Mouse (Mus musculus): Measurements from ENCODE around the gene Prm3. TPM values are rescaled to one million over a fixed set of nuclear protein-coding genes. Genes with fewer than 3 reads are reported as not detected.

Gene Prm3
- polyA plus RNA-seq (2015; fragmentation: Nextera tagmentation; extraction: Ambion mirVana): not detected in 2 replicates

GRCm38 (mm10) chr16:10790702-10791101 lies at the start of gene Prm3:
TSS of gene Prm3 (minus strand) at chr16:10790914.
- WGBS: 72% methylated on average over 9 of the region's 9 CpGs
- H3K9me3 ChIP-seq (replicated peaks; ENCODE audit: control insufficient read depth, low read length): no peaks in the 10 kb centered on the region
- H3K4me1 ChIP-seq (ENCODE audit: control insufficient read depth, insufficient read depth, low read length): peaks cover 19% of the 10 kb centered on the region
- H3K27me3 ChIP-seq (ENCODE audit: control insufficient read depth, insufficient read depth, low read length): no peaks in the 10 kb centered on the region; the same call in 1 of the 2 replicates
- no peak within 1 kb of the TSS for H3K4me2 ChIP-seq (ENCODE audit: low read depth, low read length)
- H3K4me3 ChIP-seq (ENCODE audit: low read length): no peak within 1 kb of the TSS
- H3K9ac ChIP-seq (ENCODE audit: low read length): no peak within 1 kb of the TSS
- no peak for ATAC-seq (replicated peaks; ENCODE audit: extremely low read depth, insufficient read depth, low FRiP score)
- no peaks in the 10 kb centered on the region for H3K36me3 ChIP-seq (ENCODE audit: control insufficient read depth, insufficient read depth)
- no peak within 1 kb of the TSS for H3K27ac ChIP-seq (ENCODE audit: low read length)

- ATAC-seq (replicated peaks; ENCODE audit: extremely low read depth, insufficient read depth, low FRiP score): no peak
- no peaks in the 10 kb centered on the region for H3K27me3 ChIP-seq (ENCODE audit: control insufficient read depth, insufficient read depth, low read length)
- no peak overlapping the region for H3K4me3 ChIP-seq (ENCODE audit: low read length)
- H3K4me2 ChIP-seq (ENCODE audit: low read depth, low read length): no peak overlapping the region
- H3K4me1 ChIP-seq (ENCODE audit: control insufficient read depth, insufficient read depth, low read length): peaks cover 53% of the 10 kb centered on the region
- H3K36me3 ChIP-seq (ENCODE audit: control insufficient read depth, insufficient read depth): no peaks in the 10 kb centered on the region
- H3K9me3 ChIP-seq (replicated peaks; ENCODE audit: control insufficient read depth, low read length): no peaks in the 10 kb centered on the region
- WGBS: 84% methylated on average over 13 of the region's 14 CpGs
- peak overlapping the region; percentile 82; the same call in 1 of the 2 replicates for H3K27ac ChIP-seq (ENCODE audit: low read length)
- H3K9ac ChIP-seq (ENCODE audit: low read length): no peak overlapping the region
Observed at GRCm38 (mm10) chr16:10840018-10840417, 49.3 kb upstream of the Prm3 start.

- peak overlapping the region; percentile 18 for H3K9ac ChIP-seq (ENCODE audit: low read length)
- H3K9me3 ChIP-seq (replicated peaks; ENCODE audit: control insufficient read depth, low read length): no peaks in the 10 kb centered on the region
- WGBS: 30% methylated on average over 10 of the region's 10 CpGs
- H3K4me3 ChIP-seq (ENCODE audit: low read length): no peak overlapping the region
- H3K4me1 ChIP-seq (ENCODE audit: control insufficient read depth, insufficient read depth, low read length): peaks cover 43% of the 10 kb centered on the region
- peak overlapping the region; percentile 82 for H3K27ac ChIP-seq (ENCODE audit: low read length)
- H3K4me2 ChIP-seq (ENCODE audit: low read depth, low read length): peak overlapping the region; percentile 34
- no peaks in the 10 kb centered on the region for H3K27me3 ChIP-seq (ENCODE audit: control insufficient read depth, insufficient read depth, low read length)
- no peaks in the 10 kb centered on the region for H3K36me3 ChIP-seq (ENCODE audit: control insufficient read depth, insufficient read depth)
- ATAC-seq (replicated peaks; ENCODE audit: extremely low read depth, insufficient read depth, low FRiP score): peak; percentile 47; the same call in 1 of the 2 replicates
Observed at GRCm38 (mm10) chr16:10838487-10839245, 48.0 kb upstream of the Prm3 start.

DNA sequence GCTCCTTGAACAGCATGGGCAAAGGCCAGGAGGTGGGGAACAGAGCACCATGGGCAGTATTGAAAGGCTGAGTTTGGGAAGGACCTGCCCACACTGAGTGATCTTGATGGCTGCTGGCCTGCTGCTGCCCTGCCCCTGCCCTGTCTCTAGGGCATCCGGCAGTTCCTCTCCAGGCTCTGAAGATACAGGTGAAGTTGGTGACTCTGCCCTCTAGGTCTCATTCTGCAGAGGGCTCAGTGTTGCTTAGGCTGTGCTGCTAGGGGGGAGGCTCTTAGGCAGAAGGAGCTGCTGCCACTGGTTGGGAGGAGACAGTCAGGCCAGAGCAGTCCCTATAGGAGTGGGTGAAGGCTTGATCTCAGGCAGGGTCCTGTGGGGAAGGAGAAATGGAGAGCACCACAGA lies 47.2 kb upstream of the Prm3 start:
- Histone ChIP-seq H3K27me3 (ENCODE audit: control insufficient read depth, insufficient read depth, low read length) (no peaks in the 10 kb centered on the region), H3K36me3 (ENCODE audit: control insufficient read depth, insufficient read depth) (no peaks in the 10 kb centered on the region), H3K9ac (ENCODE audit: low read length) (peak overlapping the region; percentile 18; the same call in 1 of the 2 replicates), H3K27ac (ENCODE audit: low read length) (peak overlapping the region; percentile 82), H3K9me3 (replicated peaks; ENCODE audit: control insufficient read depth, low read length) (no peaks in the 10 kb centered on the region), H3K4me2 (ENCODE audit: low read depth, low read length) (peak overlapping the region; percentile 34; the same call in 1 of the 2 replicates), H3K4me1 (ENCODE audit: control insufficient read depth, insufficient read depth, low read length) (peaks cover 38% of the 10 kb centered on the region), H3K4me3 (ENCODE audit: low read length) (no peak overlapping the region)
- ATAC-seq (replicated peaks; ENCODE audit: extremely low read depth, insufficient read depth, low FRiP score): no peak
- WGBS: 68% methylated on average over 1 of the region's 1 CpGs

DNA sequence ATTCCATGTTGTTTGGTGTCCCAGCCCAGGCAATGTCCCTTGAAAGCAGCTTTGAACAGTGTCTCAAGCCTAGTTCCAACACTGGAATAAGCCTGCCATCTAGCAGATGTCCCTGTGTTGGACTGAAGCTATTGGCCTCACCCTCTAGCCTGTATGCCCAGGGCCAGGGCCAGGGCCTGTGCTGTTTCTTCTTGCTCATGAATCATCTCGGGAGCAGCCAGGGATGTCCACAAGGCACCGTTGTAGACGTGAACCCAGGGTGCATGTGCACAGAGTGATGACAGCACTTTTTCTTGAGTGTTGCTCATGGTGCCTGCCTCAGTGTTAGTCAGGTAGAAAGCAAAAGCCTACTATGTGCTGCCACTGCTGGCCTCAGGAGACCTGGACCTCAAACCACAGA lies 46.5 kb upstream of the Prm3 start:
- peaks cover 34% of the 10 kb centered on the region for H3K4me1 ChIP-seq (ENCODE audit: control insufficient read depth, insufficient read depth, low read length)
- WGBS: 78% methylated on average over 3 of the region's 3 CpGs
- H3K27me3 ChIP-seq (ENCODE audit: control insufficient read depth, insufficient read depth, low read length): no peaks in the 10 kb centered on the region
- H3K27ac ChIP-seq (ENCODE audit: low read length): 0 out of 2 replicates have a peak overlapping the region, but pooled peaks have one; percentile 82
- H3K9ac ChIP-seq (ENCODE audit: low read length): no peak overlapping the region
- H3K4me2 ChIP-seq (ENCODE audit: low read depth, low read length): no peak overlapping the region
- H3K36me3 ChIP-seq (ENCODE audit: control insufficient read depth, insufficient read depth): no peaks in the 10 kb centered on the region
- no peak overlapping the region for H3K4me3 ChIP-seq (ENCODE audit: low read length)
- no peak for ATAC-seq (replicated peaks; ENCODE audit: extremely low read depth, insufficient read depth, low FRiP score)
- H3K9me3 ChIP-seq (replicated peaks; ENCODE audit: control insufficient read depth, low read length): no peaks in the 10 kb centered on the region

- Histone ChIP-seq H3K27me3 (ENCODE audit: control insufficient read depth, insufficient read depth, low read length) (no peaks in the 10 kb centered on the region), H3K9me3 (replicated peaks; ENCODE audit: control insufficient read depth, low read length) (no peaks in the 10 kb centered on the region), H3K27ac (ENCODE audit: low read length) (no peak overlapping the region), H3K4me3 (ENCODE audit: low read length) (no peak overlapping the region), H3K36me3 (ENCODE audit: control insufficient read depth, insufficient read depth) (no peaks in the 10 kb centered on the region), H3K4me2 (ENCODE audit: low read depth, low read length) (peak overlapping the region; percentile 95; the same call in 1 of the 2 replicates), H3K4me1 (ENCODE audit: control insufficient read depth, insufficient read depth, low read length) (peaks cover 33% of the 10 kb centered on the region), H3K9ac (ENCODE audit: low read length) (no peak overlapping the region)
- WGBS: 84% methylated on average over 3 of the region's 3 CpGs
- no peak for ATAC-seq (replicated peaks; ENCODE audit: extremely low read depth, insufficient read depth, low FRiP score)
Observed at GRCm38 (mm10) chr16:10836388-10836787, 45.7 kb upstream of the Prm3 start.

DNA sequence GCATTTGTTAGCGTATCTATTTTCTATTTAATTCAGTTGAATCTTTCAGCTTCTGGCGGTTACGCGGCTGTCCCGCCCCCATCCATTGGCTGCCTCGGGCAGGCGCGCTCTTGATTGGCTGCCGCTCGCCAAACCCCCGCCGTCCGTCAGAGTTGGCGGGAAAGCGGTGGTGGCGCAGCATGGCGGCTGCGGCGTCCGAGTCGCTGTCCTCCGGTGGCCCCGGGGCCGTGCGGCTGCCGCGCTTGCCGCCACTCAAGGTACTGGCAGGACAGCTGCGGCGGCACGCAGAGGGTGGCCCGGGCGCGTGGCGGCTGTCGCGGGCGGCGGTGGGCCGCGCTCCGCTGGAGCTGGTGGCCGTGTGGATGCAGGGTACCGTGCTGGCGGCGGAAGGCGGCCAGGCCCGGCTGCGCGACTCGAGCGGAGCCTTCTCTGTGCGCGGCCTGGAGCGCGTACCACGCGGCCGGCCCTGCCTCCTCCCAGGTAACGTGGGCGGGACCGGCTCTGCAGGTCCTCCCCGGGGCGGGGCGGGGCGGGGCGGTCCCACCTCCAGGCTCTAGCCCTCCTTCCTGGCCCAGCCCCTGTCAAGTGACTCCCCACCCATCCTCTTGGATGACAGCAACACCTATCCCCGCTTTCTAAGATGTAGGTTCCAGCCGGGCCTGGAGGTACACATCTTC lies 44.3 kb upstream of the Prm3 start, which contains the start of gene Rmi2:
TSS of gene Rmi2 (plus strand) at position 149 of the 677 bp plus-strand sequence.
- ATAC-seq (replicated peaks; ENCODE audit: extremely low read depth, insufficient read depth, low FRiP score): peak; percentile 81
- peaks cover 33% of the 10 kb centered on the region for H3K4me1 ChIP-seq (ENCODE audit: control insufficient read depth, insufficient read depth, low read length)
- WGBS: under 1% methylated on average over 67 of the region's 69 CpGs

DNA sequence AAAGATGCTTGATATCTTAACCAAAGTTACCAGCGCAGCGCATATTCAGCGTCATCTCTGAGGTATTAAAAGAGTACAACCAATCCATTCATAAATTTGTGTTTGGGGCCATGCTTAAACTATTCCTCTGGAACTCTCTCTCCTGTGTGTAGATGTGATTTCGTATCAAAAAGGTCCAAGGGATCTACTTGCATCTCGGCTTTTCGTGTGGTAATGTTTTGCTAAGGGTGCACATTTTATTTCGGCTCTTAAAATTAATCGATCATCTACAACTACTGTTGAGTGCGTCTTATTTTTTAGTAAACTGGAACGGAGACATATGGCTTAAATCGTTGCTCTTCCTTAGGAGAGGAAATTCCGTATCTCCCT lies 43.8 kb upstream of the Prm3 start:
- Histone ChIP-seq H3K27me3 (ENCODE audit: control insufficient read depth, insufficient read depth, low read length) (no peaks in the 10 kb centered on the region), H3K4me1 (ENCODE audit: control insufficient read depth, insufficient read depth, low read length) (peaks cover 28% of the 10 kb centered on the region), H3K4me2 (ENCODE audit: low read depth, low read length) (peak overlapping the region; percentile 95), H3K36me3 (ENCODE audit: control insufficient read depth, insufficient read depth) (no peaks in the 10 kb centered on the region), H3K4me3 (ENCODE audit: low read length) (peak overlapping the region; percentile 91), H3K9me3 (replicated peaks; ENCODE audit: control insufficient read depth, low read length) (no peaks in the 10 kb centered on the region), H3K9ac (ENCODE audit: low read length) (peak overlapping the region; percentile 72), H3K27ac (ENCODE audit: low read length) (no peak overlapping the region; the same call in 1 of the 2 replicates)
- 5% methylated on average over 12 of the region's 12 CpGs for WGBS
- ATAC-seq (replicated peaks; ENCODE audit: extremely low read depth, insufficient read depth, low FRiP score): no peak

More for the DNA sequence above, 44.3 kb upstream of the Prm3 start, which contains the start of gene Rmi2:
- Histone ChIP-seq H3K27me3 (ENCODE audit: control insufficient read depth, insufficient read depth, low read length) (no peaks in the 10 kb centered on the region), H3K9ac (ENCODE audit: low read length) (peak within 1 kb of the TSS; percentile 91), H3K36me3 (ENCODE audit: control insufficient read depth, insufficient read depth) (no peaks in the 10 kb centered on the region), H3K27ac (ENCODE audit: low read length) (peak within 1 kb of the TSS; percentile 81), H3K4me3 (ENCODE audit: low read length) (peak within 1 kb of the TSS; percentile 91), H3K4me2 (ENCODE audit: low read depth, low read length) (peak within 1 kb of the TSS; percentile 95), H3K9me3 (replicated peaks; ENCODE audit: control insufficient read depth, low read length) (no peaks in the 10 kb centered on the region)

DNA sequence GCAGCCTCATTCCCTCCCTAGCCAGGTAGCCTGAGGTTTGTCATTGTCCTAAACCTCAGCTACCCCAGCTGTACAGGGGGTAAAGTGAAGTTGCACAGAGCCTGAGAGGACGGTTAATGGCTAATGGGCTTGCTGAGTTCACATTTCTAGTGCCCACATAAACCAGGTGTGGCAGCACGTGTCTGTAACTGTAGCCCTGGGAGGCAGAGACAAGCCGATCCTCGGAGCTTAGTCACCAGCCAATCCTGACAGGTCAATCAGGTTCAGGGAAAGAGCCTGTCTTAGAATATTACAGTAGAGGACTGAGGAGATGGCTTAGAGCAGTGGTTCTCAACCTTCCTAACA lies 37.7 kb upstream of the Prm3 start:
- ATAC-seq (replicated peaks; ENCODE audit: extremely low read depth, insufficient read depth, low FRiP score): no peak

More for the DNA sequence above, 37.7 kb upstream of the Prm3 start:
- Histone ChIP-seq H3K4me3 (ENCODE audit: low read length) (no peak overlapping the region), H3K27me3 (ENCODE audit: control insufficient read depth, insufficient read depth, low read length) (no peaks in the 10 kb centered on the region), H3K9me3 (replicated peaks; ENCODE audit: control insufficient read depth, low read length) (no peaks in the 10 kb centered on the region; the same call in 1 of the 2 replicates), H3K27ac (ENCODE audit: low read length) (no peak overlapping the region), H3K36me3 (ENCODE audit: control insufficient read depth, insufficient read depth) (no peaks in the 10 kb centered on the region), H3K9ac (ENCODE audit: low read length) (no peak overlapping the region), H3K4me1 (ENCODE audit: control insufficient read depth, insufficient read depth, low read length) (no peaks in the 10 kb centered on the region), H3K4me2 (ENCODE audit: low read depth, low read length) (no peak overlapping the region)
- WGBS: 62% methylated on average over 4 of the region's 4 CpGs

All from heart, embryonic 16.5 days (tissue).